Mouse (Mus musculus): ENCODE measurements around the gene Gm49711. TPM values are rescaled to one million over a fixed set of nuclear protein-coding genes. Genes with fewer than 3 reads are reported as not detected.
A peak's percentile ranks its signal among the peaks of the same experiment; 100 is the strongest.

The Gm49711 gene
- polyA plus RNA-seq, 1 experiment from 2014 or later = 0.29 TPM

GRCm38 (mm10) chr16:92159114-92159513 lies 101.0 kb downstream of the Gm49711 start:
- no peaks in the 10 kb centered on the region for H3K36me3 ChIP-seq
- no peak for ATAC-seq (replicated peaks; ENCODE audit: low FRiP score)
- peak overlapping the region; percentile 94 for H3K4me2 ChIP-seq
- no peaks in the 10 kb centered on the region for H3K27me3 ChIP-seq
- H3K4me3 ChIP-seq (replicated peaks) = peak overlapping the region; percentile 55
- H3K9me3 ChIP-seq (replicated peaks) = no peaks in the 10 kb centered on the region
- 14% methylated on average over 6 of the region's 6 CpGs for WGBS
- H3K27ac ChIP-seq = peak overlapping the region; percentile 83
- peaks cover 22% of the 10 kb centered on the region for H3K4me1 ChIP-seq
- H3K9ac ChIP-seq = peak overlapping the region; percentile 43; the same call in 1 of the 2 replicates

DNA sequence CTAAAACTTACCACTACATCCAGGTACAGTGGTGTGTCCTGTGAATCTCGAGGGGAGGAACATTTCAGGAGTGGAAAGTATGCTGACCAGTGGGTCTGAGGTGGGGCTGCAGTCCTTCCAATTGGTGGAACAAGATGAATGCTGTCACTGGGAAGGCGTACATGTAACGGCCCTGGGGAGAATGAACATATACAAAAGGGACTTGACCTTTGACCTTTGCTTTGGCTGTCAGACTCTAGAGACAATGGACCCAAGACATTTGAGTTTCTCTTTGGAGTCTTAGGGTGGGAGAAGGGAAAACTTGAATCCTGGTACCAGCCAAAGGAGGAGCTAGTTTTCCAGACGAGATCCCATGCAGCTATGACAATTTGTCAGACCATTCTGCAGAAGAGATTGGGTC lies 104.2 kb downstream of the Gm49711 start:
- Histone ChIP-seq H3K9me3 (replicated peaks) (no peaks in the 10 kb centered on the region), H3K4me2 (no peak overlapping the region), H3K9ac (no peak overlapping the region), H3K4me1 (peaks cover 23% of the 10 kb centered on the region), H3K27ac (no peak overlapping the region), H3K4me3 (replicated peaks) (no peak overlapping the region), H3K27me3 (no peaks in the 10 kb centered on the region), H3K36me3 (no peaks in the 10 kb centered on the region)
- 76% methylated on average over 4 of the region's 4 CpGs for WGBS
- ATAC-seq (replicated peaks; ENCODE audit: low FRiP score) = no peak

- Histone ChIP-seq H3K4me3 (replicated peaks) (no peak overlapping the region), H3K27me3 (no peaks in the 10 kb centered on the region), H3K4me2 (no peak overlapping the region), H3K9ac (no peak overlapping the region), H3K27ac (no peak overlapping the region), H3K9me3 (replicated peaks) (no peaks in the 10 kb centered on the region), H3K36me3 (no peaks in the 10 kb centered on the region), H3K4me1 (peaks cover 13% of the 10 kb centered on the region)
- ATAC-seq (replicated peaks; ENCODE audit: low FRiP score) = no peak
- WGBS = 76% methylated on average over 4 of the region's 4 CpGs
Observed at GRCm38 (mm10) chr16:92163545-92163944, 105.4 kb downstream of the Gm49711 start.

GRCm38 (mm10) chr16:92176052-92176451 lies 117.9 kb downstream of the Gm49711 start:
- no peak for ATAC-seq (replicated peaks; ENCODE audit: low FRiP score)
- no peak overlapping the region for H3K27ac ChIP-seq
- H3K9me3 ChIP-seq (replicated peaks) = no peaks in the 10 kb centered on the region
- H3K4me1 ChIP-seq = peaks cover 6% of the 10 kb centered on the region; the same call in 1 of the 2 replicates
- H3K9ac ChIP-seq = no peak overlapping the region
- 95% methylated on average over 1 of the region's 1 CpGs for WGBS
- H3K27me3 ChIP-seq = no peaks in the 10 kb centered on the region
- no peaks in the 10 kb centered on the region for H3K36me3 ChIP-seq
- no peak overlapping the region for H3K4me3 ChIP-seq (replicated peaks)
- H3K4me2 ChIP-seq = no peak overlapping the region

DNA sequence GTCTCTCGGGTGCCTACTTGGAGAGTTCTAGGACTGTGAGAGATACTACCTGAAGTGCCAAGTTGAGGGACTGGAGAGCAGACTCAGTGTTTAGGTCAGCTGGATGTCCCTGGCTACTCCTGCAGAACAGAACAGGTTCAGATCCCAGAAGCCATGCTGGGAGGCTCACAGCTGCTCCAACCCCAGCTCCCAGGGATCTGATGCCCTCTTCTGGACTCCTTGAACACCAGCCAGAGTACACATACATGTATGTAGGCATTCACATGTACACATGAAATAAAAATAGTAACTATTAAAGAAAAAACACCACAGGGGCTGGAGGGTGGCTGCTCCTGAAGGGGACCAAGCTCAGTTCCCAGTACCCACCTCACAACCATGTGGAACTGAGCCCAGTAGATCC lies 119.6 kb downstream of the Gm49711 start:
- H3K36me3 ChIP-seq = no peaks in the 10 kb centered on the region
- 96% methylated on average over 1 of the region's 1 CpGs for WGBS
- H3K4me1 ChIP-seq = peaks cover 6% of the 10 kb centered on the region; the same call in 1 of the 2 replicates
- H3K27ac ChIP-seq = no peak overlapping the region
- H3K27me3 ChIP-seq = no peaks in the 10 kb centered on the region
- H3K9ac ChIP-seq = no peak overlapping the region
- H3K4me3 ChIP-seq (replicated peaks) = no peak overlapping the region
- no peak overlapping the region for H3K4me2 ChIP-seq
- H3K9me3 ChIP-seq (replicated peaks) = no peaks in the 10 kb centered on the region
- no peak for ATAC-seq (replicated peaks; ENCODE audit: low FRiP score)

- Histone ChIP-seq H3K27me3 (no peaks in the 10 kb centered on the region), H3K9me3 (replicated peaks) (no peaks in the 10 kb centered on the region), H3K36me3 (no peaks in the 10 kb centered on the region), H3K4me2 (no peak overlapping the region), H3K4me1 (peaks cover 6% of the 10 kb centered on the region; the same call in 1 of the 2 replicates), H3K27ac (no peak overlapping the region), H3K4me3 (replicated peaks) (no peak overlapping the region), H3K9ac (no peak overlapping the region)
- WGBS = 55% methylated on average over 8 of the region's 8 CpGs
- ATAC-seq (replicated peaks; ENCODE audit: low FRiP score) = no peak
Observed at GRCm38 (mm10) chr16:92179306-92179705, 121.2 kb downstream of the Gm49711 start.

DNA sequence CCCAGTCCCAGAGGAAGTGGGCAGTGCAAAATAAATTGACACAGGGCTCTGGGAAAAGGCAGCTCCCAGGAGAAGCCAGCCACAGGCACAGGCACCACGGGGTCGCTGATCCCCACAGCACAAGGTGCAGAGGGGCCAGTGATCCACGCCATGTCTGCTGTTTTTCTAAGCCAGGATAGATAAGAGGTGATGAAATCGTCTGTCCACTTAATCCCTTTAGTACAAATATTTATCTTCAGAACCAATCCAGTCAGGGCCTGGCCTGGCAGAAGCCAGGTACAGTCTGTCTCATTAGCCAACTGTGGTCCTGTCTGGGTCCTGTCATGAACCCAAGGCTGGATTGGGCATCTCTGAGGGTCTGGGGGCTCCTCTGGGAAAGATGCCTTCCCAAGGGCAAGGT lies 125.4 kb downstream of the Gm49711 start:
- no peak for ATAC-seq (replicated peaks; ENCODE audit: low FRiP score)
- Histone ChIP-seq H3K27me3 (no peaks in the 10 kb centered on the region), H3K4me1 (peaks cover 5% of the 10 kb centered on the region; the same call in 1 of the 2 replicates), H3K36me3 (no peaks in the 10 kb centered on the region), H3K9ac (no peak overlapping the region), H3K27ac (no peak overlapping the region), H3K9me3 (replicated peaks) (no peaks in the 10 kb centered on the region), H3K4me3 (replicated peaks) (no peak overlapping the region), H3K4me2 (no peak overlapping the region)
- WGBS = 40% methylated on average over 4 of the region's 4 CpGs

- no peak for ATAC-seq (replicated peaks; ENCODE audit: low FRiP score)
- Histone ChIP-seq H3K27me3 (no peaks in the 10 kb centered on the region), H3K36me3 (no peaks in the 10 kb centered on the region), H3K4me3 (replicated peaks) (no peak overlapping the region), H3K9me3 (replicated peaks) (no peaks in the 10 kb centered on the region), H3K4me1 (no peaks in the 10 kb centered on the region), H3K4me2 (no peak overlapping the region), H3K9ac (no peak overlapping the region), H3K27ac (no peak overlapping the region)
Observed at GRCm38 (mm10) chr16:92190603-92191002, 132.5 kb downstream of the Gm49711 start.

DNA sequence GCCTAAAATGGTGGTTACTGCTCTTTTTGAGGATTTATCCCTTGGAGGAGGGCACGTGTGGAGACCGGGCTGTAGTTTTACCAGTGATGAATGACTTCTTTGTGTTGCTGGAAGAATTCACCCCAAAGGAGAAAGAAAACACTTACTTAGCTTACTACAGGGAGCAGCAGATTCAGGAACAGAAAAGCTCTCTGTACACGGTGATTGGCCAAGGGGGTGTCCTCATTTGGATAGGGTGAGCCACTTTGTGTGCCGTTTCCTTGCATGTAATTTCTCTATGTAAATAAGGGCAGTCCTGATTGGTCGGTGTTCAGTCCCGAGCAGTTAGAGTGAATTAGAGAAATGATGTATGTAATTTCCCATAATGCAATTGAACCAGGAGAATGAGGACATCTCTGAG lies 137.0 kb downstream of the Gm49711 start:
- Histone ChIP-seq H3K36me3 (no peaks in the 10 kb centered on the region), H3K9me3 (replicated peaks) (no peaks in the 10 kb centered on the region), H3K4me2 (no peak overlapping the region), H3K4me3 (replicated peaks) (no peak overlapping the region), H3K4me1 (peaks cover 18% of the 10 kb centered on the region), H3K27ac (no peak overlapping the region), H3K9ac (no peak overlapping the region), H3K27me3 (no peaks in the 10 kb centered on the region)
- WGBS = 74% methylated on average over 6 of the region's 6 CpGs
- ATAC-seq (replicated peaks; ENCODE audit: low FRiP score) = no peak

GRCm38 (mm10) chr16:92196741-92197331 lies 138.7 kb downstream of the Gm49711 start:
- 60% methylated on average over 8 of the region's 8 CpGs for WGBS
- no peak for ATAC-seq (replicated peaks; ENCODE audit: low FRiP score)

GRCm38 (mm10) chr16:92200615-92201014 lies 142.5 kb downstream of the Gm49711 start:
- no peak for ATAC-seq (replicated peaks; ENCODE audit: low FRiP score)

More at GRCm38 (mm10) chr16:92196741-92197331, 138.7 kb downstream of the Gm49711 start:
- H3K4me2 ChIP-seq = no peak overlapping the region
- H3K4me3 ChIP-seq (replicated peaks) = no peak overlapping the region
- H3K36me3 ChIP-seq = no peaks in the 10 kb centered on the region
- no peaks in the 10 kb centered on the region for H3K9me3 ChIP-seq (replicated peaks)
- H3K9ac ChIP-seq = no peak overlapping the region
- no peaks in the 10 kb centered on the region for H3K27me3 ChIP-seq
- H3K4me1 ChIP-seq = peaks cover 18% of the 10 kb centered on the region
- 0 out of 2 replicates have a peak overlapping the region, but pooled peaks have one; percentile 19 for H3K27ac ChIP-seq

GRCm38 (mm10) chr16:92203599-92203998 lies 145.5 kb downstream of the Gm49711 start:
- no peak for ATAC-seq (replicated peaks; ENCODE audit: low FRiP score)
- Histone ChIP-seq H3K36me3 (no peaks in the 10 kb centered on the region), H3K4me2 (no peak overlapping the region), H3K9me3 (replicated peaks) (no peaks in the 10 kb centered on the region), H3K4me1 (no peaks in the 10 kb centered on the region; the same call in 1 of the 2 replicates), H3K27ac (no peak overlapping the region), H3K27me3 (no peaks in the 10 kb centered on the region), H3K4me3 (replicated peaks) (no peak overlapping the region), H3K9ac (no peak overlapping the region)
- 83% methylated on average over 8 of the region's 8 CpGs for WGBS

More at GRCm38 (mm10) chr16:92200615-92201014, 142.5 kb downstream of the Gm49711 start:
- 66% methylated on average over 7 of the region's 7 CpGs for WGBS
- Histone ChIP-seq H3K27ac (no peak overlapping the region), H3K27me3 (no peaks in the 10 kb centered on the region), H3K36me3 (no peaks in the 10 kb centered on the region), H3K4me2 (no peak overlapping the region), H3K4me1 (peaks cover 18% of the 10 kb centered on the region), H3K4me3 (replicated peaks) (no peak overlapping the region), H3K9me3 (replicated peaks) (no peaks in the 10 kb centered on the region), H3K9ac (no peak overlapping the region)

DNA sequence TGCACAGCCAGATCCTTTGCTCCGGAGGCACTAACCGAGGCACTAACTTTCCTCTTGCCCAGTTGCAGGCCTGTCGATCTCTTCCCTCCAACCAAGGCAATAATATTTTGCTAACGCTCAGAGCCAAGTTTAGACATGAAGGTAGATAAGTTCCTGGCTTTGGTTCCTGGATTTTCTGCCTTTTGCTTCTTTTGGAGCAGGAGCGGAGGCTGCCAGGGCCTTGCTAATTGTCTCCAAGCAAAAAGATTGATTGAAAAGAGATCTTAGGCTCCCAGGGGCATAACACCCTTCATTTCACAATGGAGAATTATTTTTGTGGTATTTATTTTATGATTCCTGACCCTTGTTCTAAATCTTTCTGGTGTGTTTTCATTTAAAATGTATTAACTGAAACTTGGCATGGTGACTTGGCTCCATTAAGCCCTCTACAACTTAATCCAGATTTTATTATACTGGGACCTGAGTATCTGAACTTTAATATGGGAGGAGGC lies 151.2 kb downstream of the Gm49711 start:
- H3K4me1 ChIP-seq = no peaks in the 10 kb centered on the region
- no peak overlapping the region for H3K27ac ChIP-seq
- no peaks in the 10 kb centered on the region for H3K27me3 ChIP-seq
- 77% methylated on average over 5 of the region's 5 CpGs for WGBS
- no peak overlapping the region for H3K4me2 ChIP-seq
- ATAC-seq (replicated peaks; ENCODE audit: low FRiP score) = no peak
- no peaks in the 10 kb centered on the region for H3K36me3 ChIP-seq
- H3K4me3 ChIP-seq (replicated peaks) = no peak overlapping the region
- H3K9me3 ChIP-seq (replicated peaks) = no peaks in the 10 kb centered on the region
- H3K9ac ChIP-seq = no peak overlapping the region
